26 mouse cellular contexts compared by ENCODE assay signal in the genomic region with DNA sequence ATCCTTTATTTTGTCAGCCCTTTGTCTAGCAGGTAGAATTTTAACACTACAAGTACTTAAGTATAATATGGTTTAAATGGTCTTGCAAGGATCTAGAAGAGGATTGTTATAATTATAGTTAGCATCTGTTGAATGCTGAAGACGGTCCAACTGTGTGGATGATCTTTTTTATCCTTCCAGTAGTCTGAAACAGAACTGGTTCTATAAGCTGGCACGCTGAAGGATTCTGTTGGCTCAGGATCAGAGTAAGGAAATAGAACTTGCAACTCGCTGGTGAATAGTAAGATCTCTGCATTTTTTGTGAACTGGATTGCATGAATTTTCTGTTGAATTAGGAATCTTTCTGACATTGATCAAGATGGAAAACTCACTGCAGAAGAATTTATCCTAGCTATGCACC.
"Had no signal": no experiment of that assay in that cellular context is flagged by ENCODE, and none has a peak within 500 bp of the region (broad histone marks: within the 10 kb centered on the region; RNA-seq: fewer than 3 reads in every experiment).

No protein-coding gene starts in this region.

- ATAC-seq: intestine, embryonic 15.5 days; liver, embryonic 12.5 days; midbrain, embryonic 13.5 days; midbrain, embryonic 16.5 days had no signal

- H3K4me3 ChIP-seq: intestine, embryonic 15.5 days; left cerebral cortex, adult 2 months; limb, embryonic 10.5 days; limb, embryonic 13.5 days; liver, embryonic 12.5 days; liver, embryonic 15.5 days; lung, embryonic 15.5 days; megakaryocyte, embryonic 14.5 days; midbrain, embryonic 10.5 days; midbrain, embryonic 13.5 days; myocyte; neural tube, embryonic 13.5 days; stomach, embryonic 15.5 days had no signal

- H3K27me3 ChIP-seq: intestine, embryonic 15.5 days; limb, embryonic 13.5 days; lung, embryonic 15.5 days; midbrain, embryonic 13.5 days; neural tube, embryonic 13.5 days; stomach, embryonic 15.5 days had no signal

- H3K4me2 ChIP-seq: intestine, embryonic 15.5 days; limb, embryonic 13.5 days; liver, embryonic 12.5 days; liver, embryonic 15.5 days; lung, embryonic 15.5 days; midbrain, embryonic 13.5 days; neural tube, embryonic 13.5 days; stomach, embryonic 15.5 days had no signal

- H3K9me3 ChIP-seq: intestine, embryonic 15.5 days; limb, embryonic 10.5 days; liver, embryonic 15.5 days; lung, embryonic 15.5 days; midbrain, embryonic 10.5 days; midbrain, embryonic 13.5 days; neural tube, embryonic 13.5 days; stomach, embryonic 15.5 days had no signal

- DNase-seq: kidney, adult 11 months; kidney, adult 9 months; kidney, postnatal 14 days; kidney, postnatal 4 days; liver; lung, adult 18-20 months; lung, postnatal 10 days; lung, postnatal 36 days; retina, postnatal 1 day; spleen, adult 18-20 months; thymus, adult 18-20 months; thymus, postnatal 36 days had no signal

- H3K9ac ChIP-seq: intestine, embryonic 15.5 days; limb, embryonic 13.5 days; liver, embryonic 12.5 days; liver, embryonic 15.5 days; lung, embryonic 15.5 days; midbrain, embryonic 13.5 days; neural tube, embryonic 13.5 days; stomach, embryonic 15.5 days had no signal

- H3K4me1 ChIP-seq: intestine, embryonic 15.5 days; limb, embryonic 10.5 days; limb, embryonic 13.5 days; lung, embryonic 15.5 days; midbrain, embryonic 10.5 days; midbrain, embryonic 13.5 days; neural tube, embryonic 13.5 days; stomach, embryonic 15.5 days had no signal

- H3K27ac ChIP-seq: intestine, embryonic 15.5 days; left cerebral cortex, adult 2 months; limb, embryonic 10.5 days; limb, embryonic 13.5 days; liver, embryonic 12.5 days; liver, embryonic 15.5 days; lung, embryonic 15.5 days; midbrain, embryonic 10.5 days; midbrain, embryonic 13.5 days; neural tube, embryonic 13.5 days; stomach, embryonic 15.5 days had no signal
